Mouse (Mus musculus): Measurements from ENCODE around the gene Usp6nl. TPM values are rescaled to one million over a fixed set of nuclear protein-coding genes. Genes with fewer than 3 reads are reported as not detected.

The Usp6nl gene
- polyA plus RNA-seq, 1 experiment from 2014 or later = 8.9 TPM

DNA sequence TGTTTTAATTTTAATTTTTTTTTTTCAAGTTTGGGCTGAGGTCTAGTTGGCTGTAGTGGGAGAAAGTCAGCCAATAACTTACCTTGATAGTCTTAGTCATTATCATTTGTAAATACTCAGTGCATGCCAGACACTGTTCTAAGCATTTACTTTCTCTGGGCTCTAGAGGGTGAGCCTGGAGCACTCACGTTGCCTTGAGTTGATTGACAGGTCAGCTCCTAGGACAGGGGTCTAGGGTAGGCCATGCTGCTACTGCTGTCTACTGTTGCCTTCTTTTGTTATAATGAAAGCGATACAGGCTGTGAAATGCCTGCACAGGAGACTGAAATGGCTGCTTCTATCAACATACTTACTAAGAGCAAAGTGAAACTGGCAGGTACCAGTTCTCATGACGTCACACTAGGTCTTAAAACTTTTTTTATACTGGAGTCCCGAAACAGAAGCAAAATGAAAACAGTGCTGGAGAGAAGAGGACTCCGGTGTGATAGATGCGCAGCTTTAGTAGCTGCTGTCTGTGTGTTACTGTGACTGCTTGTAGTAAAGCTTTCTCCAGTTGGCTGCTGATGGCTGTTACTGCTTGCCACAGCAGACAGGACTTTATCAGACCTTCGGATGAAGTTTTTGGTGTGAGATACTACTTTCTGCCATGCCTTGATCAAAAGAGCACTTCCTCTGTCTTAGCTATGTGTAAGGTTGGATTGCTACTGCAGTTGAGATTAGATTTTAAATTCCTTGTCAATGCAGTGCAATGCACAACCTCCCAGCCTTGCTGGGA lies 73.6 kb downstream of the Usp6nl start:
- ATAC-seq (ENCODE audit: low FRiP score, low TSS enrichment) (peak; percentile 70; the same call in 1 of the 2 replicates), DNase-seq (ENCODE audit: low spot score) (peak; percentile 6)
- Histone ChIP-seq H3K27ac (replicated peaks) (no peak overlapping the region), H3K36me3 (ENCODE audit: control insufficient read depth, insufficient read depth, low read length) (no peaks in the 10 kb centered on the region), H3K4me1 (replicated peaks; ENCODE audit: control insufficient read depth, insufficient read depth) (no peaks in the 10 kb centered on the region), H3K9me3 (ENCODE audit: control insufficient read depth, low read length) (no peaks in the 10 kb centered on the region), H3K4me3 (ENCODE audit: low read depth, low read length) (no peak overlapping the region), H3K4me2 (replicated peaks; ENCODE audit: low read depth) (no peak overlapping the region), H3K9ac (ENCODE audit: low read length) (no peak overlapping the region), H3K27me3 (ENCODE audit: control insufficient read depth, insufficient read depth, low read length) (no peaks in the 10 kb centered on the region)
- TF ChIP-seq EP300 (optimal IDR thresholded peaks at IDR 0.05) = no peak
- TF ChIP-seq CTCF (IDR thresholded peaks at IDR 0.05; ENCODE audit: low read depth) = no peak
- 60% methylated on average over 7 of the region's 7 CpGs for WGBS

DNA sequence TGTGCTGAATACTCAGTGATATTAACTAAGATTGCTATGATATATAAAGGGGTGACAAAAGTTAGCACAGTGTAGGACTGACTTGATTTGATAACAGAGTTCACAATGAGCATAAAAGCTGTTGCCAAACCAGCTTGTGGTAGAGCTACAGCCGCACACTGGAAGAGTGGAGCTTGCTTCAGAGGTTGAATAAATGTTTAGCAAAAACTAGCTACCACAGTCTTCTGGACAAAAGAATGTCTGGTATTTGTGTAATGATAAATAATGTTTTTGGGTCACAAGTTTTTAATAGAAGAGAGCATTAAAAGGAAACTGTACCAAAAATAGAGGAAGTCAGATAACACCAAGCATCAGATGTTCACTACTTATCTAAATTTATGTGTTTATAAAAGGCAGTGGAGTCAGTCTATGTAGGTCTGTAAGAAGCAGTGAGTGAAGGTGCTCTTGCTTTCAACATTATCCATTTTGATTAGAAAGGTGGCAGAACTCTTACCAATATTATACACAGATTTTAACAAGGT lies 74.2 kb downstream of the Usp6nl start:
- no peak overlapping the region for H3K4me3 ChIP-seq (ENCODE audit: low read depth, low read length)
- no peaks in the 10 kb centered on the region for H3K4me1 ChIP-seq (replicated peaks; ENCODE audit: control insufficient read depth, insufficient read depth)
- ATAC-seq (ENCODE audit: low FRiP score, low TSS enrichment) (no peak), DNase-seq (ENCODE audit: low spot score) (no peak)
- WGBS = 52% methylated on average over 1 of the region's 1 CpGs
- no peak overlapping the region for H3K9ac ChIP-seq (ENCODE audit: low read length)
- no peaks in the 10 kb centered on the region for H3K27me3 ChIP-seq (ENCODE audit: control insufficient read depth, insufficient read depth, low read length)
- no peaks in the 10 kb centered on the region for H3K9me3 ChIP-seq (ENCODE audit: control insufficient read depth, low read length)
- TF ChIP-seq CTCF (IDR thresholded peaks at IDR 0.05; ENCODE audit: low read depth) (no peak), EP300 (optimal IDR thresholded peaks at IDR 0.05) (no peak)
- no peaks in the 10 kb centered on the region for H3K36me3 ChIP-seq (ENCODE audit: control insufficient read depth, insufficient read depth, low read length)
- H3K4me2 ChIP-seq (replicated peaks; ENCODE audit: low read depth) = no peak overlapping the region
- no peak overlapping the region for H3K27ac ChIP-seq (replicated peaks)

DNA sequence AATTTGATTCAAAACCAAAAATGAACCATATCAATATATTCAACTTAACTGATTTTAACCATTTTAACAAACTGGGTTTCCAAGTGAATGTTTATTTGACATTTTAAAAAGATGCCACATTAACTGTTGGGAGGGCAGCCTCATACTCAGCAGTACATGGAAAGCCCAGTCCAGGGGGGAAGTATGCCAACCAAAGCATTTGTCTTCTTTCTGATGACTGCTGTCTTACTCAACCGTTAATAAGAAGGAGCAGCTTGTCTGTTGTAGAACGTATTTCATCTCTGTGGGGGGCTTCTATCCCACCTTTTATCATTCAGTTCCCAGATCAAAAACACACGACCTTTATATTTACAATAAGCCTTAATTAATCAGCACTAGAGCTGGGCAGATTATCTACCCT lies 74.7 kb downstream of the Usp6nl start:
- no peak for ATAC-seq (ENCODE audit: low FRiP score, low TSS enrichment)
- no peak overlapping the region for H3K27ac ChIP-seq (replicated peaks)
- no peaks in the 10 kb centered on the region for H3K9me3 ChIP-seq (ENCODE audit: control insufficient read depth, low read length)

DNA sequence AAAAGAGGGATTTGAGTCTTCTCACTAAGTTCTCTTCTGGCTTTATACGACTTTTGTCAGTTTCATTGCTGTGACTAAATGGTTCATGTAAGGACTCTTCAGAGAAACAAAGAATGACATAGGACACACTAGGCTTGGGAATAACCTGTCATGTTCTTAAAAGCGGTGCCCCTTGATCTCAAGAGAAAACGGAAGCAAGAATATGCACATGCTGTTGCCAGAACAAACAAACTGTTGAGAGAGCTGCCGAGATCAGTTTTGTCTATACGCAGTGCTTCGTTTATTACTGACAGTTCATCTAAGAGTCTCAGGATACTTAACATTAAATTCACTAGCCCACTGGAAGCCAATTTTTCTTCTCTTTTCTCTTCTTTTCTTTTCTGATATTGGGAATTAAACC lies 76.4 kb downstream of the Usp6nl start:
- 54% methylated on average over 6 of the region's 6 CpGs for WGBS
- peak; percentile 3 for DNase-seq (ENCODE audit: low spot score)
- ATAC-seq (ENCODE audit: low FRiP score, low TSS enrichment) = no peak
- Histone ChIP-seq H3K9me3 (ENCODE audit: control insufficient read depth, low read length) (no peaks in the 10 kb centered on the region), H3K4me1 (replicated peaks; ENCODE audit: control insufficient read depth, insufficient read depth) (0 out of 2 replicates have a peak, but pooled peaks cover 2% of the 10 kb centered on the region), H3K36me3 (ENCODE audit: control insufficient read depth, insufficient read depth, low read length) (no peaks in the 10 kb centered on the region), H3K27me3 (ENCODE audit: control insufficient read depth, insufficient read depth, low read length) (no peaks in the 10 kb centered on the region), H3K27ac (replicated peaks) (no peak overlapping the region), H3K9ac (ENCODE audit: low read length) (no peak overlapping the region), H3K4me3 (ENCODE audit: low read depth, low read length) (no peak overlapping the region), H3K4me2 (replicated peaks; ENCODE audit: low read depth) (no peak overlapping the region)
- no peak for TF ChIP-seq EP300 (optimal IDR thresholded peaks at IDR 0.05)
- no peak for TF ChIP-seq CTCF (IDR thresholded peaks at IDR 0.05; ENCODE audit: low read depth)

More for the DNA sequence above, 74.7 kb downstream of the Usp6nl start:
- Histone ChIP-seq H3K36me3 (ENCODE audit: control insufficient read depth, insufficient read depth, low read length) (no peaks in the 10 kb centered on the region), H3K4me1 (replicated peaks; ENCODE audit: control insufficient read depth, insufficient read depth) (no peaks in the 10 kb centered on the region), H3K4me3 (ENCODE audit: low read depth, low read length) (no peak overlapping the region), H3K27me3 (ENCODE audit: control insufficient read depth, insufficient read depth, low read length) (no peaks in the 10 kb centered on the region), H3K9ac (ENCODE audit: low read length) (no peak overlapping the region), H3K4me2 (replicated peaks; ENCODE audit: low read depth) (no peak overlapping the region)
- DNase-seq (ENCODE audit: low spot score) = peak; percentile 1
- WGBS = 58% methylated on average over 3 of the region's 3 CpGs
- TF ChIP-seq CTCF (IDR thresholded peaks at IDR 0.05; ENCODE audit: low read depth) (no peak), EP300 (optimal IDR thresholded peaks at IDR 0.05) (no peak)

DNA sequence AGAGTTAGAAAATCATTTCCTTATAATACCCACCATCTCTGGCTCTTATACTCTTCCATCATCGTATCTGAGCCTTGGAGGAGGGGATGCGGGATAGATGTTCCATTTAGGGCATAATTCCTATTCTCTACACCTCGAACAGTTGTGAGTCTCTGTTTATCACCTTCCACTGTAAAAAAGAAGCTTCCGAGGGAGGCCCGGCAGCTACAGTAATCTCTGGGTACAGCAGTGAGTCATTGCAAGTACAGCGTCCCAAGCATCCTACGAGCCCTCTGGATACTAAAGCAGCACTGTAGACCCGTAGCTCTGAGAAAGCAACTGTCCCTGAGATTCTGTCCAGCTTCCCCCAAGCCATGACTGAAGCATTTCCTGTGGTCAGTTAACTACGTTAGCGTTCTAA lies 78.6 kb downstream of the Usp6nl start:
- H3K36me3 ChIP-seq (ENCODE audit: control insufficient read depth, insufficient read depth, low read length) = no peaks in the 10 kb centered on the region
- no peaks in the 10 kb centered on the region for H3K9me3 ChIP-seq (ENCODE audit: control insufficient read depth, low read length)
- no peak overlapping the region for H3K9ac ChIP-seq (ENCODE audit: low read length)
- no peak overlapping the region for H3K4me2 ChIP-seq (replicated peaks; ENCODE audit: low read depth)
- H3K27me3 ChIP-seq (ENCODE audit: control insufficient read depth, insufficient read depth, low read length) = no peaks in the 10 kb centered on the region
- DNase-seq (ENCODE audit: low spot score) (peak; percentile 10), ATAC-seq (ENCODE audit: low FRiP score, low TSS enrichment) (no peak)
- TF ChIP-seq CTCF (IDR thresholded peaks at IDR 0.05; ENCODE audit: low read depth) (no peak), EP300 (optimal IDR thresholded peaks at IDR 0.05) (no peak)
- WGBS = 85% methylated on average over 10 of the region's 10 CpGs
- H3K4me3 ChIP-seq (ENCODE audit: low read depth, low read length) = no peak overlapping the region
- H3K27ac ChIP-seq (replicated peaks) = no peak overlapping the region
- H3K4me1 ChIP-seq (replicated peaks; ENCODE audit: control insufficient read depth, insufficient read depth) = 0 out of 2 replicates have a peak, but pooled peaks cover 2% of the 10 kb centered on the region

DNA sequence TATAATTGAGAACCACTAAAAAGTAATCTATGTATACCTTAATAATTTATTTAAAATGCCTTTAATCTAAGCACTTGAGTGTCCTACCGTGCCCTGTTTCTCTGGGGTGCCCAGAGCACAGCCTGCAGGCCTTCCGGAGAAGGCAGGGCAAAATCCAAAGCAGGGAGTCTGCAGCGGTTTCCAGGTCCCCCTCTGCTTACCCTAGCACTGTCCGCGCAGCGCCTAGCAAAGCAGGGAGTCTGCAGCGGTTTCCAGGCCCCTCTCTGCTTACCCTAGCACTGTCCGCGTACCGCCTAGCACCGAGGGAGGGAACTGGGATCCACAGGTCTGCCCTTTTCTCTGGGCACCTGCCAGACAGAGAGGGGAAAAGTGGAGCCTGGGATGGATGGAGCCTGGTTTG lies 80.9 kb downstream of the Usp6nl start:
- no peak overlapping the region for H3K4me3 ChIP-seq (ENCODE audit: low read depth, low read length)
- peak; percentile 41; the same call in 1 of the 2 replicates for ATAC-seq (ENCODE audit: low FRiP score, low TSS enrichment)
- no peaks in the 10 kb centered on the region for H3K27me3 ChIP-seq (ENCODE audit: control insufficient read depth, insufficient read depth, low read length)
- peak; percentile 64 for DNase-seq (ENCODE audit: low spot score)
- H3K9ac ChIP-seq (ENCODE audit: low read length) = no peak overlapping the region
- 0 out of 2 replicates have a peak, but pooled peaks cover 2% of the 10 kb centered on the region for H3K4me1 ChIP-seq (replicated peaks; ENCODE audit: control insufficient read depth, insufficient read depth)
- no peak for TF ChIP-seq EP300 (optimal IDR thresholded peaks at IDR 0.05)
- TF ChIP-seq CTCF (IDR thresholded peaks at IDR 0.05; ENCODE audit: low read depth) = peak; percentile 66
- 36% methylated on average over 11 of the region's 11 CpGs for WGBS
- H3K4me2 ChIP-seq (replicated peaks; ENCODE audit: low read depth) = no peak overlapping the region
- no peak overlapping the region for H3K27ac ChIP-seq (replicated peaks)
- H3K36me3 ChIP-seq (ENCODE audit: control insufficient read depth, insufficient read depth, low read length) = no peaks in the 10 kb centered on the region
- no peaks in the 10 kb centered on the region for H3K9me3 ChIP-seq (ENCODE audit: control insufficient read depth, low read length)

All from stomach, postnatal 0 days (tissue).